Mouse (Mus musculus) midbrain, postnatal 0 days (tissue): ENCODE measurements at regions not wholly inside any gene's neighbourhood (a gene's known extent, or its start where the extent isn't known, plus 50 kb on each side); places are given as distances from the start of the nearest gene placed in this dataset.

Experiments
- ATAC-seq: fragments of 200-750 bp; cut with Nextera tagmentation; 2 replicates; pipeline ENCODE4 v1.8.0; 2017; ENCODE audit warnings: moderate number of reproducible peaks, mild to moderate bottlenecking, moderate TSS enrichment, moderate library complexity; ENCODE audit not compliant: low FRiP score
- DNase-seq: peaks from one replicate; pipeline ENCODE4 v3.0.0-alpha.2; 2015; ENCODE audit warnings: low spot score
- H3K27ac ChIP-seq: fragments of 300-500 bp; sonication (generic); 2 replicates; pipeline ENCODE4 v1.5.1; 2014; ENCODE audit warnings: low read depth, mild to moderate bottlenecking, low read length, mixed read lengths
- H3K27me3 ChIP-seq: fragments of 300-500 bp; sonication (generic); 2 replicates; pipeline ENCODE4 v1.6.1; 2014; ENCODE audit warnings: low read length, control low read depth, mixed read lengths; ENCODE audit not compliant: insufficient read depth
- H3K36me3 ChIP-seq: fragments of 300-500 bp; sonication (generic); 2 replicates; pipeline ENCODE4 v1.6.1; 2014; ENCODE audit warnings: low read length, control low read depth, mixed read lengths; ENCODE audit not compliant: insufficient read depth
- H3K4me1 ChIP-seq: fragments of 300-500 bp; sonication (generic); 2 replicates; pipeline ENCODE4 v1.6.1; 2014; ENCODE audit warnings: mild to moderate bottlenecking, control low read depth, antibody characterized with exemption, low read length, mixed read lengths; ENCODE audit not compliant: insufficient read depth
- H3K4me2 ChIP-seq: fragments of 300-500 bp; sonication (generic); 2 replicates; pipeline ENCODE4 v1.6.1; 2014; ENCODE audit warnings: low read depth, mild to moderate bottlenecking, low read length, mixed read lengths; ENCODE audit not compliant: poor library complexity, severe bottlenecking
- H3K4me3 ChIP-seq: fragments of 300-500 bp; sonication (generic); 2 replicates; pipeline ENCODE4 v1.5.1; 2014; ENCODE audit warnings: low read depth, mild to moderate bottlenecking, low read length, moderate library complexity
- H3K9ac ChIP-seq: fragments of 300-500 bp; sonication (generic); replicated peaks from 2 replicates; pipeline ENCODE4 v1.6.1; 2014; ENCODE audit warnings: mild to moderate bottlenecking, low read length, moderate library complexity, mixed read lengths; ENCODE audit not compliant: poor library complexity, severe bottlenecking
- H3K9me3 ChIP-seq: fragments of 300-500 bp; sonication (generic); 2 replicates; pipeline ENCODE4 v1.6.1; 2016; ENCODE audit warnings: low read length, control low read depth
- CTCF ChIP-seq: IDR thresholded peaks from 2 replicates; pipeline ENCODE4 v1.5.1; 2016; ENCODE audit warnings: antibody characterized with exemption, mild to moderate bottlenecking
- WGBS: fragments of 180-500 bp; shearing (Covaris S2); extraction: QIAGEN DNeasy Blood & Tissue Kit; methylation state at CpG from one replicate; pipeline ENCODE4 v1.1.7; 2014; 5-methylcytosine and 5-hydroxymethylcytosine counted together

- H3K4me1 ChIP-seq = no peaks in the 10 kb centered on the region
- H3K9ac ChIP-seq = no peak overlapping the region
- H3K27ac ChIP-seq = no peak overlapping the region
- ATAC-seq = no peak
- H3K9me3 ChIP-seq = no peaks in the 10 kb centered on the region
- no peak for DNase-seq
- no peaks in the 10 kb centered on the region for H3K27me3 ChIP-seq
- WGBS = 93% methylated on average over 3 of the region's 3 CpGs
- no peak for TF ChIP-seq CTCF
- H3K36me3 ChIP-seq = no peaks in the 10 kb centered on the region
- no peak overlapping the region for H3K4me3 ChIP-seq
- H3K4me2 ChIP-seq = no peak overlapping the region
These were observed 209.4 kb upstream of the Btbd3 start for GRCm38 (mm10) chr2:138046918-138047317.

GRCm38 (mm10) chr2:138045933-138046642 lies 210.3 kb upstream of the Btbd3 start:
- no peaks in the 10 kb centered on the region for H3K4me1 ChIP-seq
- H3K4me2 ChIP-seq = no peak overlapping the region
- TF ChIP-seq CTCF = no peak
- no peak for DNase-seq
- ATAC-seq = no peak
- no peaks in the 10 kb centered on the region for H3K36me3 ChIP-seq
- H3K27me3 ChIP-seq = no peaks in the 10 kb centered on the region
- 20% methylated on average over 5 of the region's 5 CpGs for WGBS
- H3K9ac ChIP-seq = no peak overlapping the region
- H3K9me3 ChIP-seq = no peaks in the 10 kb centered on the region
- H3K4me3 ChIP-seq = no peak overlapping the region
- H3K27ac ChIP-seq = no peak overlapping the region; the same call in 1 of the 2 replicates

- no peak overlapping the region for H3K4me2 ChIP-seq
- no peak overlapping the region for H3K4me3 ChIP-seq
- WGBS = 86% methylated on average over 6 of the region's 6 CpGs
- H3K36me3 ChIP-seq = no peaks in the 10 kb centered on the region
- no peak overlapping the region for H3K9ac ChIP-seq
- H3K4me1 ChIP-seq = no peaks in the 10 kb centered on the region
- no peaks in the 10 kb centered on the region for H3K9me3 ChIP-seq
- no peak for DNase-seq
- ATAC-seq = no peak
- no peaks in the 10 kb centered on the region for H3K27me3 ChIP-seq
- H3K27ac ChIP-seq = no peak overlapping the region
- no peak for TF ChIP-seq CTCF
These were observed 215.7 kb upstream of the Btbd3 start for GRCm38 (mm10) chr2:138040706-138041105.

GRCm38 (mm10) chr2:138040302-138040701 lies 216.1 kb upstream of the Btbd3 start:
- 85% methylated on average over 5 of the region's 5 CpGs for WGBS
- Histone ChIP-seq H3K4me3 (no peak overlapping the region), H3K9ac (no peak overlapping the region), H3K36me3 (no peaks in the 10 kb centered on the region), H3K4me1 (no peaks in the 10 kb centered on the region), H3K4me2 (no peak overlapping the region), H3K27ac (no peak overlapping the region), H3K27me3 (no peaks in the 10 kb centered on the region), H3K9me3 (no peaks in the 10 kb centered on the region)
- DNase-seq (no peak), ATAC-seq (no peak)
- no peak for TF ChIP-seq CTCF

GRCm38 (mm10) chr2:138034123-138034736 lies 222.1 kb upstream of the Btbd3 start:
- Histone ChIP-seq H3K9ac (no peak overlapping the region), H3K27ac (peak overlapping the region; percentile 44), H3K9me3 (no peaks in the 10 kb centered on the region), H3K36me3 (no peaks in the 10 kb centered on the region), H3K4me1 (0 out of 2 replicates have a peak, but pooled peaks cover 4% of the 10 kb centered on the region), H3K4me3 (no peak overlapping the region), H3K4me2 (no peak overlapping the region), H3K27me3 (no peaks in the 10 kb centered on the region)
- DNase-seq = no peak
- no peak for TF ChIP-seq CTCF
- WGBS = 69% methylated on average over 8 of the region's 8 CpGs
- no peak for ATAC-seq

- Histone ChIP-seq H3K4me1 (0 out of 2 replicates have a peak, but pooled peaks cover 4% of the 10 kb centered on the region), H3K9ac (no peak overlapping the region)
These were observed 222.8 kb upstream of the Btbd3 start for GRCm38 (mm10) chr2:138033379-138034122.

More at GRCm38 (mm10) chr2:138033379-138034122, 222.8 kb upstream of the Btbd3 start:
- ATAC-seq (peak; percentile 71), DNase-seq (peak; percentile 89)
- WGBS = 25% methylated on average over 11 of the region's 11 CpGs
- Histone ChIP-seq H3K27me3 (no peaks in the 10 kb centered on the region), H3K4me2 (0 out of 2 replicates have a peak overlapping the region, but pooled peaks have one; percentile 7), H3K4me3 (no peak overlapping the region), H3K36me3 (no peaks in the 10 kb centered on the region), H3K9me3 (no peaks in the 10 kb centered on the region), H3K27ac (peak overlapping the region; percentile 44)
- TF ChIP-seq CTCF = peak; percentile 96
